Mouse (Mus musculus): ENCODE measurements around the gene Phgr1. TPM values are rescaled to one million over a fixed set of nuclear protein-coding genes. Genes with fewer than 3 reads are reported as not detected.

Gene Phgr1
- not detected for total RNA-seq (2021)
- long read RNA-seq, experiment 1 = 0 reads
- long read RNA-seq, experiment 2 = 0 reads

GRCm38 (mm10) chr2:118772158-118772874, at the start of gene Phgr1:
TSS of gene Phgr1 (plus strand) at chr2:118772769.
- no peak within 1 kb of the TSS for H3K4me3 ChIP-seq
- DNase-seq (ENCODE audit: low spot score in 2 of 2) = no peak
- H3K27ac ChIP-seq = no peak within 1 kb of the TSS
- no peak for TF ChIP-seq CTCF (conservative IDR thresholded peaks at IDR 0.05)

GRCm38 (mm10) chr2:118723693-118724486, 48.7 kb upstream of the Phgr1 start:
- TF ChIP-seq CTCF (conservative IDR thresholded peaks at IDR 0.05) = no peak
- Histone ChIP-seq H3K4me3 (no peak overlapping the region), H3K27ac (no peak overlapping the region)
- DNase-seq (ENCODE audit: low spot score in 2 of 2) = no peak

- no peak overlapping the region for H3K4me3 ChIP-seq
- no peak overlapping the region for H3K27ac ChIP-seq
- no peak for DNase-seq (ENCODE audit: low spot score in 2 of 2)
- no peak for TF ChIP-seq CTCF (conservative IDR thresholded peaks at IDR 0.05)
Measured at GRCm38 (mm10) chr2:118725511-118725910, 47.1 kb upstream of the Phgr1 start.

GRCm38 (mm10) chr2:118726873-118727272, 45.7 kb upstream of the Phgr1 start:
- DNase-seq (ENCODE audit: low spot score in 2 of 2) = no peak
- H3K4me3 ChIP-seq = no peak overlapping the region
- no peak for TF ChIP-seq CTCF (conservative IDR thresholded peaks at IDR 0.05)
- H3K27ac ChIP-seq = no peak overlapping the region

- no peak for TF ChIP-seq CTCF (conservative IDR thresholded peaks at IDR 0.05)
- H3K4me3 ChIP-seq = no peak overlapping the region
- no peak for DNase-seq (ENCODE audit: low spot score in 2 of 2)
- no peak overlapping the region for H3K27ac ChIP-seq
Measured at GRCm38 (mm10) chr2:118727911-118728310, 44.7 kb upstream of the Phgr1 start.

GRCm38 (mm10) chr2:118728337-118728736, 44.2 kb upstream of the Phgr1 start, which contains the start of gene Plcb2:
TSS of gene Plcb2 (minus strand) at chr2:118728438.
- DNase-seq (ENCODE audit: low spot score in 2 of 2) = no peak
- Histone ChIP-seq H3K4me3 (no peak within 1 kb of the TSS), H3K27ac (no peak within 1 kb of the TSS)
- TF ChIP-seq CTCF (conservative IDR thresholded peaks at IDR 0.05) = no peak

GRCm38 (mm10) chr2:118729194-118729593, 43.4 kb upstream of the Phgr1 start:
- Histone ChIP-seq H3K4me3 (no peak overlapping the region), H3K27ac (no peak overlapping the region)
- TF ChIP-seq CTCF (conservative IDR thresholded peaks at IDR 0.05) = no peak
- no peak for DNase-seq (ENCODE audit: low spot score in 2 of 2)

- no peak for DNase-seq (ENCODE audit: low spot score in 2 of 2)
- TF ChIP-seq CTCF (conservative IDR thresholded peaks at IDR 0.05) = no peak
- H3K4me3 ChIP-seq = no peak overlapping the region
- no peak overlapping the region for H3K27ac ChIP-seq
Measured at GRCm38 (mm10) chr2:118729816-118730621, 42.5 kb upstream of the Phgr1 start.

GRCm38 (mm10) chr2:118730622-118730915, 42.0 kb upstream of the Phgr1 start:
- Histone ChIP-seq H3K27ac (no peak overlapping the region), H3K4me3 (no peak overlapping the region)
- peak; percentile 91 for TF ChIP-seq CTCF (conservative IDR thresholded peaks at IDR 0.05)
- peak; percentile 79 for DNase-seq (ENCODE audit: low spot score in 2 of 2)

GRCm38 (mm10) chr2:118731981-118732380, 40.6 kb upstream of the Phgr1 start:
- DNase-seq (ENCODE audit: low spot score in 2 of 2) = no peak
- no peak overlapping the region for H3K4me3 ChIP-seq
- no peak overlapping the region for H3K27ac ChIP-seq
- no peak for TF ChIP-seq CTCF (conservative IDR thresholded peaks at IDR 0.05)

GRCm38 (mm10) chr2:118733341-118733740, 39.2 kb upstream of the Phgr1 start:
- H3K4me3 ChIP-seq = no peak overlapping the region
- no peak for TF ChIP-seq CTCF (conservative IDR thresholded peaks at IDR 0.05)
- H3K27ac ChIP-seq = peak overlapping the region; percentile 46; the same call in 1 of the 2 replicates
- peak; percentile 70 to 72 for DNase-seq (ENCODE audit: low spot score in 2 of 2)

- no peak overlapping the region for H3K27ac ChIP-seq
- H3K4me3 ChIP-seq = no peak overlapping the region
- DNase-seq (ENCODE audit: low spot score in 2 of 2) = no peak
- no peak for TF ChIP-seq CTCF (conservative IDR thresholded peaks at IDR 0.05)
Measured at GRCm38 (mm10) chr2:118740341-118740740, 32.2 kb upstream of the Phgr1 start.

- Histone ChIP-seq H3K27ac (no peak overlapping the region), H3K4me3 (no peak overlapping the region)
- TF ChIP-seq CTCF (conservative IDR thresholded peaks at IDR 0.05) = no peak
- DNase-seq (ENCODE audit: low spot score in 2 of 2) = no peak
Measured at GRCm38 (mm10) chr2:118741183-118741582, 31.4 kb upstream of the Phgr1 start.
